Mouse (Mus musculus): ENCODE results near the gene Pank1.
A peak's percentile ranks its signal among the peaks of the same experiment; 100 is the strongest.

Gene Pank1

GRCm38 (mm10) chr19:34877898-34878602, 1.2 kb downstream of the Pank1 start:
- DNase-seq: peak; percentile 75

GRCm38 (mm10) chr19:34876676-34877075, 2.6 kb downstream of the Pank1 start:
- no peak for DNase-seq

GRCm38 (mm10) chr19:34869375-34869774, 9.9 kb downstream of the Pank1 start:
- no peak for DNase-seq

GRCm38 (mm10) chr19:34868093-34868741, 11.0 kb downstream of the Pank1 start:
- no peak for DNase-seq

GRCm38 (mm10) chr19:34863737-34864136, 15.5 kb downstream of the Pank1 start:
- no peak for DNase-seq

- peak; percentile 38 for DNase-seq
Observed at GRCm38 (mm10) chr19:34856021-34856651, 23.1 kb downstream of the Pank1 start.

GRCm38 (mm10) chr19:34851161-34851560, 28.1 kb downstream of the Pank1 start:
- DNase-seq: no peak

- no peak for DNase-seq
Observed at GRCm38 (mm10) chr19:34849426-34849825, 29.8 kb downstream of the Pank1 start.

GRCm38 (mm10) chr19:34848164-34848563, 31.1 kb downstream of the Pank1 start:
- no peak for DNase-seq

- no peak for DNase-seq
Observed at GRCm38 (mm10) chr19:34847103-34847502, 32.2 kb downstream of the Pank1 start.

- no peak for DNase-seq
Observed at GRCm38 (mm10) chr19:34846508-34847038, 32.7 kb downstream of the Pank1 start.

GRCm38 (mm10) chr19:34846005-34846404, 33.2 kb downstream of the Pank1 start:
- DNase-seq: no peak

- DNase-seq: no peak
Observed at GRCm38 (mm10) chr19:34845331-34845730, 33.9 kb downstream of the Pank1 start.

- no peak for DNase-seq
Observed at GRCm38 (mm10) chr19:34844760-34845159, 34.5 kb downstream of the Pank1 start.

GRCm38 (mm10) chr19:34844047-34844446, 35.2 kb downstream of the Pank1 start:
- no peak for DNase-seq

- DNase-seq: no peak
Observed at GRCm38 (mm10) chr19:34841719-34842506, 37.3 kb downstream of the Pank1 start.

- DNase-seq: no peak
Observed at GRCm38 (mm10) chr19:34838624-34839023, 40.6 kb downstream of the Pank1 start.

- DNase-seq: no peak
Observed at GRCm38 (mm10) chr19:34831702-34832101, 47.6 kb downstream of the Pank1 start.

GRCm38 (mm10) chr19:34827916-34828635, 51.2 kb downstream of the Pank1 start:
- no peak for DNase-seq

- DNase-seq: no peak
Observed at GRCm38 (mm10) chr19:34827444-34827843, 51.8 kb downstream of the Pank1 start.

GRCm38 (mm10) chr19:34825946-34826655, 53.2 kb downstream of the Pank1 start:
- peak; percentile 17 for DNase-seq
